Mouse (Mus musculus) cerebellum, adult 9-10 months (tissue): ENCODE measurements around the gene Mindy4b-ps.

ENCODE experiments used
- DNase-seq: peaks from one replicate; pipeline ENCODE4 v3.0.0; 2022

The Mindy4b-ps gene

DNA sequence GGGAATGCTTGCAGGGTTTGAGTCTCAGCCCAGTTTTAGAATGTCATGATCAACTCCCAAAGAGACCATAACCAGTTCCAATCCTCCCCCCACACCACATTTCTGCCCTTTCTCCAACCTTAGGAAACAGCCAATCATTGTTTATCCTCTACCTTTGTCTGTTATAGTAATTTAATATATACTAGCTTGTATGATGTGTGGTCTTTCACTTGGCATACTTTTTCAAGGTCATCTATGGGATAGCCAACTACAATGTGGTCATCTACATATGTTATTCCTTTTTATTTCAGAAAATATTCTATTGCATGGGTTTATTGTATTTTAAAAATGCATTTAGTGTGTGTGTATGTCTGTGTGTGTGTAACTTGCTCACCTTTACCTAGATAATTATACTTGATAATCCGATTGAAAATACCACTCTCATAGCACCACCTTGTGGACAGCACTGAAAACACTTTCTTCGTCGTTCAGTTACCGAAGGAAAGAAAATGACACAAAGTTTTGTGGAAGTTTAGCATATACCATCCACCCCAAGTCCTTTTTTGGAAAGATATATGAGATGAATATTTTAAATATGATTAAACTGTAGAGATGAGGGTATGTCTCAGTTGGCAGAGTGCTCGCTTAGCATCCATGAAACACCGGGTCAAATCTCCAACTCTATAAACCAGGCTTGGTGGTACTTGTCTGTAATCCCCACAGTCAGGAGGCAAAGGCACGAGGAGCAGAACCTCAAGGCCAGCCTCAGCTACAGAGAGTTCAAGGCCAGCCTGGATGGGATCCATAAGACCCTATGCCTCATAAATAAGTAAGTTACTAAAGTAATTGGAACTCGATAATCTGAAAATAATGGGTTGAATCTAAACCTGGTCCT, 37.7 kb downstream of the Mindy4b-ps start:
- peak; percentile 78 for DNase-seq

GRCm38 (mm10) chr3:58783602-58784218, 38.4 kb downstream of the Mindy4b-ps start:
- DNase-seq: no peak

DNA sequence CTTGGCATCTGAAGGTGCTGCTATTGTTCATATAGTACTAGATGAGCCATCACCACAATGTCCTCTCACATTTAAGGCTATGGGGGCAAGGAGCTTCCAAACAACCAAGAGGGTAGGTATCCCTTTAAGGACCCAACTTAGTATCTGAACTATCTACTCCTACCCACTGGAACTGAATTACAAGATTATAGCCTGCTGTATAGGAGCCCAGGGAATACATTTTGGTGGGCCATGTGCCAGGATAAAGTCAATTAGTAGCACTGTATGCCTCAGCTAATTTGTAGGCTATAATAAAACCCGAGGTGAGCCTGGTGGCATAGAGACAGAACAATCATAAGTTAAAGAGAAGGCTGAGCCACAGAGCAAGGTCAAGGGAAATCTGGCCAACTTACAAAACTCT, 65.7 kb downstream of the Mindy4b-ps start:
- DNase-seq: no peak

DNA sequence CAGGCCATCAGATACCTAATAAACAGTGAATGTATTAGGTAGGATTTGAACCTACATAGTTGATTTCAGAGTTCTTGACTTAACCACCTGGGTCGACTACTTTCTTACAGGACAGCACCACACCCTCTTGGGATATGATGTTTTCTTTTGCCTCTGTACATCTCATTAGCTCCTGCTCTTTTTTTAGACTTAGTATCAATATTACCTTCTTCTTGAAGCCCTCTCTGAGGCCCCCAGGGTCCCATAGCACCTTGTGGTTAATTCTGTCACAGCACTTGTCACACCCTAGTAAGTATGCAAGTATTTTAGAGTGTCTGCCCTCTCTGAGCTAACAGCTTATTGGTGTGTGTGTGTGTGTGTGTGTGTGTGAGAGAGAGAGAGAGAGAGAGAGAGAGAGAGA, 66.3 kb downstream of the Mindy4b-ps start:
- no peak for DNase-seq

- DNase-seq: peak; percentile 29
These were observed 67.8 kb downstream of the Mindy4b-ps start for GRCm38 (mm10) chr3:58754361-58754760.

DNA sequence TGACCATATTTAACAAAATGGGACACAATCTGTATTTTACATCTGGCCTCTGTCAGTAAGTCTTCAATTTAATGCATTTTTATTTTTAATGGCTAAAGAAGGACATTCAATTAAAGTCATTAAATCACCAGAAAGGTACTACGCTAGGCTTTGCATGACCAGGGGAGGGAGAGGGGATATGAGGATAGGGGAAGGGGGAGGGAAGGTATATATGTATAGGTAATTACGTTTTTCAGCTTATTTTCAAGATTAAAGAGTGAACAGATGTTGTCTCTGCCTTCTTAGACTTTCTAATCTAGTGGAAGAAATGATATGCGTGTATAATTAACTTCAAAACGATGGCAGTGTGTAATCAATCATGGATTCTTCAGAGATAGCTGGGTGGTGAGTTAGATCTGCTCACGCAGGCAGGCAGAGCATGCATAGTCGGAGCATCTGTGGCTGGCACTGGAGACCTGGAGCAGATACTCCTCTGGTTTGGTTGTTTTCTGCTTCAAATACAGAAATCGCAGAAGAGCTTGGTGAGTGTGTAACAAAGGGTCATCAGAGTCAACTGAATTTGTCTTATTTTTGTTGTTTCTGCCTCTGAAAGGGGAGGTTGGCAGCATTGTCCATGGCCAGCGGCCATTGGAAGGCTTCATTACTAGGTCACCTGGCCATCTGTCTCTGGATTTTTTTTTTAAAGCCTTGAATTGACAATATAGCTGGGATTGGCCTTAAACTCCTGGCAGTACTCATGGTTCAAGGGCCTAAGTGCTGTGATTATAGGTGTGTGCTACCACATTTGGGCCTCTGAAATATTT, 70.1 kb downstream of the Mindy4b-ps start:
- DNase-seq: peak; percentile 89

- DNase-seq: no peak
These were observed 73.4 kb downstream of the Mindy4b-ps start for GRCm38 (mm10) chr3:58748724-58749123.

DNA sequence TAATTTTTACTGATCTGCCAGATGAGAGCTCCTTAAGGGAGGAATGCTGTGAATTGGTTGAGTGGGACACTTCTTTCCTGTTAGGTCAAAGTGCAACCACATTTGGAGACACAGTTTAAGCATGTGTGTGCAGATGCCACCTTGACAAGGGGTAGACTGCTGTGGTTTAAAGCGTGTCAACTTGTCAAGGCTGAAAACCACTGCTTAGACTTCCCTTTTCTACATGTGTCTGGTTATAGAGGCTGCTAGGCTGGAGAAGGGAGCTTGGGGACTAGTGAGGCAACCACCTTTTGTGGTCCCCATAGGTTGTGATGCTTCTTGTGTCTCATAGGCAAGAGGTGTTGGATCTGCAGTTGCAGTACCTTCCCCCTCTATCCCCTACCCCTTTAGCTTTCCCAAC, 74.2 kb downstream of the Mindy4b-ps start:
- no peak for DNase-seq

- no peak for DNase-seq
These were observed 82.6 kb downstream of the Mindy4b-ps start for GRCm38 (mm10) chr3:58739536-58739935.
